ENCODE assay signal across 12 mouse cellular contexts in the genomic region with DNA sequence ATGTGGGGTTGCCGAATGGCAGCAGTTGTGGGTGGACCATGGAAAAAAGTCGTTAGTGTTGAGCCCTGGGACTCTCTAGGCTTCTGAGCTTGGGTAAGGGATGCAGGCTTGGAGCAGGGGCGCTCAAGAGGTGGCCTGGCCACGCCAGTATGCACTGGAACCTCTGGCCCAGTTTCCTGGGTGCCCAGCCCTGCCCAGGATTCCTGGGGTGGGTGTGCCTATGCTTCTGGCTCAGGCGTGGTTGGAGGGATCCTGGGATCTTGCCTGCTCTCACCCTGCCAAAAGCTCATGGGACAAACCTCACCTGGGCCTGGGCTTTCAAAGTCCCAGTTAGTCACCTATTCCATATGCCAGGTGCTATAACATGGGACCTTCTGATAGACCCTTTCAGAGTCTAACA. TPM values are rescaled to one million over a fixed set of nuclear protein-coding genes. Genes with fewer than 3 reads are reported as not detected.
DNase-seq lines count a peak whose midpoint lies in the region; ATAC-seq and TF ChIP-seq lines count a peak whose summit lies in the region.
"Had no signal": no experiment of that assay in that cellular context is flagged by ENCODE, and none has a peak within 500 bp of the region (broad histone marks: within the 10 kb centered on the region; RNA-seq: fewer than 3 reads in every experiment).

No protein-coding gene starts in this region.

- H3K27me3 ChIP-seq in heart, embryonic 10.5 days (ENCODE audit: insufficient read depth, poor library complexity, severe bottlenecking) = peaks cover 61% of the 10 kb centered on the region
- H3K27me3 ChIP-seq in lung, embryonic 15.5 days = no peaks in the 10 kb centered on the region
- no peaks in the 10 kb centered on the region for H3K27me3 ChIP-seq in stomach, embryonic 16.5 days (ENCODE audit: control insufficient read depth, insufficient read depth, low read length)
- H3K27me3 ChIP-seq: liver, embryonic 13.5 days had no signal

- H3K36me3 ChIP-seq in heart, embryonic 10.5 days = no peaks in the 10 kb centered on the region
- peaks cover 43% of the 10 kb centered on the region for H3K36me3 ChIP-seq in lung, embryonic 15.5 days
- peaks cover 10% of the 10 kb centered on the region; the same call in 1 of the 2 replicates for H3K36me3 ChIP-seq in stomach, embryonic 16.5 days (ENCODE audit: control insufficient read depth, insufficient read depth, low read length)
- H3K36me3 ChIP-seq: forebrain, embryonic 10.5 days; liver, embryonic 13.5 days had no signal

- no peak for ATAC-seq in lung, embryonic 15.5 days (ENCODE audit: borderline replicate concordance, extremely low read depth, low FRiP score, low TSS enrichment)
- ATAC-seq in stomach, embryonic 16.5 days (ENCODE audit: insufficient read depth, low FRiP score) = peak; percentile 28; the same call in 1 of the 2 replicates
- ATAC-seq: midbrain, embryonic 13.5 days had no signal

- no peak overlapping the region for H3K4me3 ChIP-seq in heart, embryonic 10.5 days
- no peak overlapping the region for H3K4me3 ChIP-seq in lung, adult 2 months (replicated peaks; ENCODE audit: extremely low read depth, low read depth, low read length)
- H3K4me3 ChIP-seq in lung, embryonic 15.5 days = no peak overlapping the region
- H3K4me3 ChIP-seq in stomach, embryonic 16.5 days (replicated peaks; ENCODE audit: low read length) = no peak overlapping the region
- H3K4me3 ChIP-seq: forebrain, embryonic 10.5 days; liver, embryonic 13.5 days; midbrain, embryonic 13.5 days had no signal

- DNase-seq in heart, postnatal 10 days = peak; percentile 74 to 77
- no peak for DNase-seq in heart, embryonic 10.5 days (ENCODE audit: low spot score)
- peak; percentile 78 to 86 for DNase-seq in lung, adult 18-20 months
- no peak for DNase-seq in lung, adult 2 months
- no peak for DNase-seq in embryo, embryonic 11 days
- DNase-seq: liver, embryonic 13.5 days; thymus, postnatal 25 days had no signal

- H3K27ac ChIP-seq in heart, embryonic 10.5 days = no peak overlapping the region
- H3K27ac ChIP-seq in lung, embryonic 15.5 days = peak overlapping the region; percentile 63
- peak overlapping the region; percentile 88 for H3K27ac ChIP-seq in stomach, embryonic 16.5 days (ENCODE audit: low read length)
- H3K27ac ChIP-seq: forebrain, embryonic 10.5 days; liver, embryonic 13.5 days had no signal

- H3K4me2 ChIP-seq in lung, embryonic 15.5 days = no peak overlapping the region
- H3K4me2 ChIP-seq in stomach, embryonic 16.5 days (ENCODE audit: low read depth, low read length) = no peak overlapping the region
- H3K4me2 ChIP-seq: liver, embryonic 13.5 days; midbrain, embryonic 13.5 days had no signal

- peaks cover 13% of the 10 kb centered on the region for H3K4me1 ChIP-seq in heart, embryonic 10.5 days
- H3K4me1 ChIP-seq in lung, adult 2 months (ENCODE audit: control insufficient read depth, insufficient read depth, low read length) = peaks cover 59% of the 10 kb centered on the region
- peaks cover 70% of the 10 kb centered on the region for H3K4me1 ChIP-seq in lung, embryonic 15.5 days
- peaks cover 51% of the 10 kb centered on the region for H3K4me1 ChIP-seq in stomach, embryonic 16.5 days (ENCODE audit: control insufficient read depth, insufficient read depth, low read length)
- H3K4me1 ChIP-seq: liver, embryonic 13.5 days had no signal

- no peaks in the 10 kb centered on the region for H3K9me3 ChIP-seq in heart, embryonic 10.5 days
- no peaks in the 10 kb centered on the region for H3K9me3 ChIP-seq in lung, embryonic 15.5 days
- H3K9me3 ChIP-seq in stomach, embryonic 16.5 days (replicated peaks; ENCODE audit: control insufficient read depth, low read length) = no peaks in the 10 kb centered on the region
- H3K9me3 ChIP-seq: forebrain, embryonic 10.5 days; liver, embryonic 13.5 days; midbrain, embryonic 13.5 days had no signal

- no peak overlapping the region for H3K9ac ChIP-seq in lung, embryonic 15.5 days
- peak overlapping the region; percentile 32; the same call in 1 of the 2 replicates for H3K9ac ChIP-seq in stomach, embryonic 16.5 days (ENCODE audit: low read length)
- H3K9ac ChIP-seq: liver, embryonic 13.5 days; midbrain, embryonic 13.5 days had no signal

- TF ChIP-seq CTCF in lung, adult 2 months (IDR thresholded peaks at IDR 0.05; ENCODE audit: insufficient read depth, low read length) = no peak

- 77% methylated on average over 5 of the region's 5 CpGs for WGBS in heart, embryonic 10.5 days
- 37% methylated on average over 5 of the region's 5 CpGs for WGBS in lung, adult 2 months
- WGBS in lung, embryonic 15.5 days = 52% methylated on average over 5 of the region's 5 CpGs
- WGBS in stomach, embryonic 16.5 days = 65% methylated on average over 5 of the region's 5 CpGs

- TF ChIP-seq POLR2A in lung, adult 2 months (IDR thresholded peaks at IDR 0.05; ENCODE audit: borderline replicate concordance, extremely low read depth, low read depth, low read length) = no peak

- intact Hi-C loops in heart, postnatal 10 days (cut with DNase I) = no loop called here

RNA-seq across cellular contexts. Expression of gene Ppara, which starts 49.9 kb away (rescaled TPM):
- 10 to 100 TPM; 39.2 to 52.4 TPM for total RNA-seq in heart, postnatal 10 days (2021)
- polyA plus RNA-seq in heart, embryonic 10.5 days (2016; fragmentation: Nextera tagmentation; extraction: Ambion mirVana) = 0.88 and 2.0 TPM in 2 replicates
- 2.2 and 2.3 TPM in 2 replicates for polyA plus RNA-seq in lung, adult 2 months (2012; rRNA removed)
- 4.3 and 4.9 TPM in 2 replicates for polyA plus RNA-seq in lung, embryonic 15.5 days (2015; fragmentation: Nextera tagmentation; extraction: Ambion mirVana)
- polyA plus RNA-seq in stomach, embryonic 16.5 days (2015; fragmentation: Nextera tagmentation; extraction: Ambion mirVana) = 8.7 and 12.2 TPM in 2 replicates
- total RNA-seq: common myeloid progenitor, adult 5-6 weeks had no signal

Comparison
In these comparisons a context has a peak if more than half of its experiments do, and no peak if none do; other contexts are left out.
1. DNase-seq: peak in heart, postnatal 10 days (2 of 2) and lung, adult 18-20 months (2 of 2); none in heart, embryonic 10.5 days (single experiment), lung, adult 2 months (single experiment) and embryo, embryonic 11 days (single experiment).